Mouse (Mus musculus) forebrain, embryonic 15.5 days (tissue): ENCODE measurements around the gene Ero1l. TPM values are rescaled to one million over a fixed set of nuclear protein-coding genes. Genes with fewer than 3 reads are reported as not detected.

ENCODE experiments used
- ATAC-seq: fragments of 200-750 bp; cut with Nextera tagmentation; replicated peaks from 2 replicates; pipeline ENCODE4 v1.8.0; 2017; ENCODE audit warnings: mild to moderate bottlenecking, moderate TSS enrichment, moderate library complexity
- H3K27ac ChIP-seq: fragments of 300-500 bp; sonication (generic); replicated peaks from 2 replicates; pipeline ENCODE4 v1.5.1; 2015; ENCODE audit warnings: mild to moderate bottlenecking, inconsistent platforms
- H3K27me3 ChIP-seq: fragments of 300-500 bp; sonication (generic); 2 replicates; pipeline ENCODE4 v1.6.1; 2015; ENCODE audit warnings: inconsistent platforms
- H3K36me3 ChIP-seq: fragments of 300-500 bp; sonication (generic); 2 replicates; pipeline ENCODE4 v1.6.1; 2015; ENCODE audit warnings: mild to moderate bottlenecking, inconsistent platforms
- H3K4me1 ChIP-seq: fragments of 300-500 bp; sonication (generic); 2 replicates; pipeline ENCODE4 v1.6.1; 2015; ENCODE audit warnings: inconsistent platforms
- H3K4me2 ChIP-seq: fragments of 300-500 bp; sonication (generic); replicated peaks from 2 replicates; pipeline ENCODE4 v1.6.1; 2015; ENCODE audit warnings: mild to moderate bottlenecking, inconsistent platforms
- H3K4me3 ChIP-seq: fragments of 300-500 bp; sonication (generic); 2 replicates; pipeline ENCODE4 v1.5.1; 2015; ENCODE audit warnings: mild to moderate bottlenecking, inconsistent platforms
- H3K9ac ChIP-seq: fragments of 300-500 bp; sonication (generic); replicated peaks from 2 replicates; pipeline ENCODE4 v1.6.1; 2015; ENCODE audit warnings: mild to moderate bottlenecking, inconsistent platforms
- H3K9me3 ChIP-seq: fragments of 300-500 bp; sonication (generic); 2 replicates; pipeline ENCODE4 v1.6.1; 2016; ENCODE audit warnings: inconsistent platforms
- WGBS: fragments of 180-500 bp; shearing (Covaris S2); methylation state at CpG from one replicate; pipeline ENCODE4 v1.1.7; 2015; ENCODE audit warnings: mixed read lengths; 5-methylcytosine and 5-hydroxymethylcytosine counted together
- polyA plus RNA-seq: library from polyadenylated mRNA; unstranded; fragments of >200 nt; fragmentation: Nextera tagmentation; extraction: Ambion mirVana; gene quantifications from 2 replicates; pipeline ENCODE4 v1.2.1, GENCODE M21; 2015

Ero1l gene
- polyA plus RNA-seq, 1 experiment from 2014 or later = 24.1 TPM

- Histone ChIP-seq H3K4me3 (no peak overlapping the region), H3K9ac (no peak overlapping the region), H3K36me3 (peaks cover 41% of the 10 kb centered on the region), H3K27ac (no peak overlapping the region), H3K4me2 (no peak overlapping the region), H3K4me1 (no peaks in the 10 kb centered on the region), H3K9me3 (no peaks in the 10 kb centered on the region), H3K27me3 (no peaks in the 10 kb centered on the region)
- WGBS = 90% methylated on average over 4 of the region's 4 CpGs
- no peak for ATAC-seq
Observed at GRCm38 (mm10) chr14:45291608-45292007, 27.0 kb downstream of the Ero1l start.

DNA sequence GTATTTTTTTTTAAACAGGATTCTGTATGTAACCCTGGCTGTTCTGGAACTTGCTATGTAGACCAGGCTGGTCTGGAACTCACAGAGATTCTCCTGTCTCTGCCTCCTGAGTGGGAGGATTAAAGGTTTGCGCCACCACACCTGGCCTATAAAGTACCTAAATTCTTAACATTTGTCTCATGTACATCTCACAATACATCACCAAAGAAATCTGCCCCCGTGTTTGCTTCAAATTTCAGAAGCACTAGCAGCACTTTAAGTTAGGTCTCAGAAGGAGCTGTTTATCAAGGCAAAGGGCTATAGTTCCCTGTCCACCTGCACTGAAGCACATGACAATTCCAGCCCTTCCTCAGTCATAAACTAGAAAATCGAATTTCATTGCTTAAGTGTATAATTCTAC, 36.5 kb downstream of the Ero1l start:
- 87% methylated on average over 3 of the region's 3 CpGs for WGBS

DNA sequence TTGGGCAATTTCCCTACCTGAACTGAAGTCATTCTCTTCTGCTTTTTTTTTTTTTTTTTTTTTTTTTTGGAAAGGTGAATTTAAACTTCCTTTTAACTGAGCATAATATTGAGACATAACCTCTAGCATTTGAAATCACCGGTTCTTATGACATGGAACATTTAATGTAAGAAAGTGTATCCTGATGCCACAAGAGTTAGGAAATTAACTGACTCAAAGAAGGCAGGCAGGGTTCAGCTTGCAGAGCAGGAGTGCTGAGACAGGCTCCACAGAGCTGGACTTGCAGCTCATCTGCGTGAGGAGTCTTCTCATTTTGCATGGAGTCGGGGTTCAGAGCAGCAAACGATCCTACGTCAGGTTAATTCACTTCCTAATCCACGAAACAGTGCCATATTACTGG, 42.8 kb downstream of the Ero1l start:
- H3K27ac ChIP-seq = no peak overlapping the region
- H3K4me3 ChIP-seq = no peak overlapping the region
- H3K36me3 ChIP-seq = peaks cover 19% of the 10 kb centered on the region
- H3K27me3 ChIP-seq = no peaks in the 10 kb centered on the region
- no peak for ATAC-seq
- WGBS = 95% methylated on average over 6 of the region's 6 CpGs
- no peak overlapping the region for H3K9ac ChIP-seq
- no peak overlapping the region for H3K4me2 ChIP-seq
- H3K9me3 ChIP-seq = no peaks in the 10 kb centered on the region
- H3K4me1 ChIP-seq = no peaks in the 10 kb centered on the region

More for the DNA sequence above, 36.5 kb downstream of the Ero1l start:
- H3K4me2 ChIP-seq = no peak overlapping the region
- H3K4me3 ChIP-seq = no peak overlapping the region
- H3K36me3 ChIP-seq = peaks cover 29% of the 10 kb centered on the region
- H3K9ac ChIP-seq = no peak overlapping the region
- H3K4me1 ChIP-seq = no peaks in the 10 kb centered on the region
- no peak overlapping the region for H3K27ac ChIP-seq
- no peak for ATAC-seq
- no peaks in the 10 kb centered on the region for H3K9me3 ChIP-seq
- H3K27me3 ChIP-seq = no peaks in the 10 kb centered on the region

DNA sequence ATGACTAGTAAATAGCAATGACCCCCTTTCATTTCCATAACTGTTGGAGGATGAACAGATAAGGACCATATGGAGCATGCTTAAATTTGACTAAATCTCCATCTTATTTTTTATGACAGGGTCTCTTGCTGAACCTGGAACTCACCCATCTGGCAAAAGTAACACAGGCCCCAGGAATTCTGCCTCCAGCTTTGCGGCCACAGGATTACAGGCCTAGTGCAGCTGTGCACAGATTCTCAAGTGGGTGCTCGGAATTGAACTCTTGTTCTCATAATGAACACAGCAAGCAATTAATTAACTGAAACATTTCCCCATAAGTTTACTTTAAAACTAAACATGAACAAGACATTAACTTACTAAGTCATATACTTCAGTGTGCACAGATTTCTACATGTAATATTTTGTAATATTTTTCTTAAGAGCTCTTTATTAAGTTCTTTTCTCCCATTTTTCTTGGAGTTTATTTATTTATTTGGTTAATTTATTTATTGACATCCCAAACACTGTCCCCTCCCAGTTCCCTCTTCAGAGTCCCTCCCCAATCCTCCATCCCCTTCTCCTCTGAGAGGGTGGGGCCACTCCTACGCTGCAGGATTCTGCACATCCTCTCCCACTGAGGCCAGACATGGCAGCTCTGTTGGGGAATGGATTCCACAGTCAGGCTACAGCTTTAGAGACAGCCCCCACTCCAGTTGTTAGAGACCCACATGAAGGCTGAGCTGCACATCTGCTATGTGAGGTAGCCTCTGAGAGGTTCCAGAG, 54.6 kb downstream of the Ero1l start:
- Histone ChIP-seq H3K36me3 (peaks cover 29% of the 10 kb centered on the region), H3K9me3 (no peaks in the 10 kb centered on the region), H3K9ac (no peak overlapping the region), H3K27ac (no peak overlapping the region), H3K4me2 (no peak overlapping the region), H3K4me1 (no peaks in the 10 kb centered on the region), H3K27me3 (no peaks in the 10 kb centered on the region), H3K4me3 (no peak overlapping the region)
- no peak for ATAC-seq
- 73% methylated on average over 3 of the region's 3 CpGs for WGBS

GRCm38 (mm10) chr14:45251548-45252076, 67.0 kb downstream of the Ero1l start:
- H3K9ac ChIP-seq = no peak overlapping the region
- H3K4me3 ChIP-seq = no peak overlapping the region
- H3K27me3 ChIP-seq = no peaks in the 10 kb centered on the region
- WGBS = 89% methylated on average over 4 of the region's 4 CpGs
- no peaks in the 10 kb centered on the region for H3K4me1 ChIP-seq
- no peak for ATAC-seq
- H3K27ac ChIP-seq = no peak overlapping the region
- no peaks in the 10 kb centered on the region for H3K9me3 ChIP-seq
- H3K4me2 ChIP-seq = no peak overlapping the region
- H3K36me3 ChIP-seq = peaks cover 10% of the 10 kb centered on the region

GRCm38 (mm10) chr14:45241613-45242012, 77.0 kb downstream of the Ero1l start:
- Histone ChIP-seq H3K4me2 (no peak overlapping the region), H3K4me3 (no peak overlapping the region), H3K9me3 (no peaks in the 10 kb centered on the region), H3K9ac (no peak overlapping the region), H3K36me3 (peaks cover 4% of the 10 kb centered on the region; the same call in 1 of the 2 replicates), H3K4me1 (no peaks in the 10 kb centered on the region), H3K27me3 (no peaks in the 10 kb centered on the region), H3K27ac (no peak overlapping the region)
- WGBS = 63% methylated on average over 1 of the region's 1 CpGs
- no peak for ATAC-seq

DNA sequence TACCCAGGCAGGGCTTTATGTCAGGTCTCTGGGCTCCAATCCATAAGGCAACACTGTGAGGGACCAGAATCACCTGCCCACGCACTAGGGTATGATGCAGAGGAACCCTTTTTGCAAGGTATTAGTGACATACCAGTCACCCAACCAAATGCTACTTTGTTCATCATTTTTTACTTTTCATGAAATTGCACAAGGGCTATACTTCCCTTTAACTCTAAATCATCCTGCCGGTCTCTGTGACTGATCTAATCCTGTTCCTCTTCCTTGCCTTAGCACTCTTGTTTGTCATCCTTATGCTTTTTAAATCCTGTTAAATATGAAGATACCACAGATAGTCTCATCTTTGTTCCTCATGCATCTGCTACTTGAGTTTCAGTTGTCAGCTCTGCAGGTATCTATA, 79.5 kb downstream of the Ero1l start:
- H3K36me3 ChIP-seq = no peaks in the 10 kb centered on the region
- H3K9ac ChIP-seq = no peak overlapping the region
- no peak overlapping the region for H3K4me2 ChIP-seq
- H3K4me1 ChIP-seq = no peaks in the 10 kb centered on the region
- no peaks in the 10 kb centered on the region for H3K27me3 ChIP-seq
- no peak for ATAC-seq
- 86% methylated on average over 2 of the region's 2 CpGs for WGBS
- H3K9me3 ChIP-seq = no peaks in the 10 kb centered on the region
- H3K27ac ChIP-seq = no peak overlapping the region
- H3K4me3 ChIP-seq = no peak overlapping the region

Other genes starting within 250 kb of the Ero1l start
- gene Gpr137c, start 99.1 kb downstream of the Ero1l start, polyA plus RNA-seq = 12.8 and 13.8 TPM in 2 replicates
- gene Txndc16, start 98.4 kb downstream of the Ero1l start, polyA plus RNA-seq = 35.2 and 35.7 TPM in 2 replicates
- 170 and 179 TPM in 2 replicates for gene Psmc6, start 11.0 kb upstream of the Ero1l start, polyA plus RNA-seq
- gene Styx, start 32.3 kb upstream of the Ero1l start, polyA plus RNA-seq = 63.2 and 65.3 TPM in 2 replicates
- 22.1 and 23.2 TPM in 2 replicates for gene Gnpnat1, start 86.1 kb upstream of the Ero1l start, polyA plus RNA-seq
- 62.8 and 72.2 TPM in 2 replicates for gene Fermt2, start 211.3 kb upstream of the Ero1l start, polyA plus RNA-seq